Mouse (Mus musculus) liver, adult 2 months (tissue): ENCODE measurements around the gene Mrpl49. TPM values are rescaled to one million over a fixed set of nuclear protein-coding genes. Genes with fewer than 3 reads are reported as not detected.

Source experiments
- DNase-seq: peaks from one replicate; pipeline ENCODE4 v3.0.0-alpha.2; 2011; ENCODE audit warnings: low read depth, low spot score; ENCODE audit errors: extremely low read depth
- H3K27ac ChIP-seq: fragments of 200-500 bp; replicated peaks from 2 replicates; pipeline ENCODE4 v1.5.1; 2012; ENCODE audit warnings: low read depth, mild to moderate bottlenecking, control low read depth, inconsistent platforms, low read length; ENCODE audit not compliant: insufficient read depth
- H3K27me3 ChIP-seq: fragments of 200-500 bp; 2 replicates; pipeline ENCODE4 v1.6.1; 2012; ENCODE audit warnings: mild to moderate bottlenecking, moderate library complexity, low read length, inconsistent platforms; ENCODE audit not compliant: control insufficient read depth, insufficient read depth
- H3K36me3 ChIP-seq: fragments of 200-500 bp; 2 replicates; pipeline ENCODE4 v1.6.1; 2012; ENCODE audit warnings: low read length, inconsistent platforms; ENCODE audit not compliant: control insufficient read depth, insufficient read depth
- H3K4me1 ChIP-seq: fragments of 200-500 bp; 2 replicates; pipeline ENCODE4 v1.6.1; 2011; ENCODE audit warnings: low read length; ENCODE audit not compliant: control insufficient read depth, insufficient read depth
- H3K4me3 ChIP-seq: fragments of 200-500 bp; 2 replicates; pipeline ENCODE4 v1.5.1; 2011; ENCODE audit warnings: low read depth, mild to moderate bottlenecking, control low read depth, low read length, moderate library complexity; ENCODE audit not compliant: insufficient read depth
- H3K79me2 ChIP-seq: fragments of 200-500 bp; 2 replicates; pipeline ENCODE4 v1.6.1; 2012; ENCODE audit warnings: inconsistent platforms, mild to moderate bottlenecking, low read length, moderate library complexity; ENCODE audit not compliant: control insufficient read depth, insufficient read depth
- H3K9ac ChIP-seq: fragments of 200-500 bp; 2 replicates; pipeline ENCODE4 v1.6.1; 2012; ENCODE audit warnings: low read depth, mild to moderate bottlenecking, control low read depth, inconsistent platforms, low read length
- CTCF ChIP-seq: fragments of 200-500 bp; IDR thresholded peaks from 2 replicates; pipeline ENCODE4 v1.5.1; 2011; ENCODE audit warnings: low read depth, low read length, control low read depth
- POLR2A ChIP-seq: fragments of 200-500 bp; IDR thresholded peaks from 2 replicates; pipeline ENCODE4 v1.6.1; 2011; ENCODE audit warnings: low read length, control low read depth; ENCODE audit not compliant: insufficient read depth; ENCODE audit errors: extremely low read depth
- WGBS: fragments of 180-500 bp; shearing (Covaris S2); methylation state at CpG from one replicate; pipeline ENCODE4 v1.1.7; 2018; 5-methylcytosine and 5-hydroxymethylcytosine counted together
- polyA plus RNA-seq: library from polyadenylated mRNA; depleted of rRNA; stranded (reverse); fragments of >200 nt; gene quantifications from 2 replicates; pipeline ENCODE4 v1.2.3, GENCODE M21; 2012
- total RNA-seq: library from RNA; depleted of rRNA; stranded (reverse); fragments of >200 nt; gene quantifications from 2 replicates; pipeline ENCODE4 v1.2.3, GENCODE M21; 2014

Gene Mrpl49
- total and polyA plus RNA-seq, 2 experiments: 13.6 to 27.1 TPM

- H3K79me2 ChIP-seq: peaks cover 5% of the 10 kb centered on the region; the same call in 1 of the 2 replicates
- no peak overlapping the region for H3K4me3 ChIP-seq
- TF ChIP-seq CTCF: no peak
- TF ChIP-seq POLR2A: no peak
- WGBS: 86% methylated on average over 6 of the region's 6 CpGs
- peak overlapping the region; percentile 3; the same call in 1 of the 2 replicates for H3K9ac ChIP-seq
- DNase-seq: no peak
- 0 out of 2 replicates have a peak overlapping the region, but pooled peaks have one; percentile 77 for H3K27ac ChIP-seq
- peaks cover 30% of the 10 kb centered on the region for H3K4me1 ChIP-seq
- H3K36me3 ChIP-seq: peaks cover 2% of the 10 kb centered on the region; the same call in 1 of the 2 replicates
- H3K27me3 ChIP-seq: no peaks in the 10 kb centered on the region
These were observed 5.5 kb upstream of the Mrpl49 start for GRCm38 (mm10) chr19:6063081-6063480.

- H3K27ac ChIP-seq: peak overlapping the region; percentile 77
These were observed 4.8 kb upstream of the Mrpl49 start for GRCm38 (mm10) chr19:6062418-6062817.

GRCm38 (mm10) chr19:6061641-6062302 is 4.2 kb upstream of the Mrpl49 start:
- TF ChIP-seq POLR2A (peak; percentile 52; the same call in 1 of the 2 replicates), CTCF (no peak)
- no peaks in the 10 kb centered on the region for H3K27me3 ChIP-seq
- H3K9ac ChIP-seq: peak overlapping the region; percentile 86
- peaks cover 28% of the 10 kb centered on the region for H3K4me1 ChIP-seq
- peaks cover 5% of the 10 kb centered on the region; the same call in 1 of the 2 replicates for H3K79me2 ChIP-seq
- H3K4me3 ChIP-seq: peak overlapping the region; percentile 78
- peaks cover 2% of the 10 kb centered on the region; the same call in 1 of the 2 replicates for H3K36me3 ChIP-seq
- WGBS: under 1% methylated on average over 44 of the region's 44 CpGs
- peak overlapping the region; percentile 77 for H3K27ac ChIP-seq
- DNase-seq: peak; percentile 72

More at GRCm38 (mm10) chr19:6062418-6062817, 4.8 kb upstream of the Mrpl49 start:
- DNase-seq: peak; percentile 71
- 12% methylated on average over 5 of the region's 5 CpGs for WGBS
- peaks cover 5% of the 10 kb centered on the region; the same call in 1 of the 2 replicates for H3K79me2 ChIP-seq
- peaks cover 2% of the 10 kb centered on the region; the same call in 1 of the 2 replicates for H3K36me3 ChIP-seq
- TF ChIP-seq CTCF (no peak), POLR2A (no peak)
- peak overlapping the region; percentile 86 for H3K9ac ChIP-seq
- peak overlapping the region; percentile 78 for H3K4me3 ChIP-seq
- H3K27me3 ChIP-seq: no peaks in the 10 kb centered on the region
- peaks cover 28% of the 10 kb centered on the region for H3K4me1 ChIP-seq

DNA sequence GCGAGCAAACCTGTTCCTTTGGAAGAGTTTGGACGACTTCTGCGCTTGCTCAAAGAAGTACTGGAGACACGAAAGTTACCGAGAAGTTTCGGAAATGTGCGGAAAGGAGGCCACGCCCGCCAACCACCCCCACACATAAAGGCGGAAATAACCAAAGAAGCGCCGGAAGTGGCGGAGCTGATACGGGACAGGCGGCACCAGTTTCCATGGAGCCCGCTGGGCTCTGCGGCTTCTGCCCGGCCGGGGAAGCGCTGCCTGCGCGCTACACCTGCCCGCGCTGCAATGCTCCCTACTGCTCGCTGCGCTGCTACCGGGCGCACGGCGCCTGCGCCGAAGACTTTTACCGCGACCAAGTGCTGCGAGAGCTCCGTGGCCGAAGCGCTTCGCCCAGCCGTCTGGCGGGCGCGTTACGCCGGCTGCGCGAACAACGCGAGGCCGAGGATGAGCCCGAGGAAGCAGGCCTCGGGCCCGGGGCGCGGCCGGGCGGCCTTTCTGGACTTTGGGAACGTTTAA is 3.5 kb upstream of the Mrpl49 start, which contains the start of gene Znhit2:
Gene Znhit2, plus strand, starts transcription at position 172 of the 513 bp plus-strand sequence.
- H3K36me3 ChIP-seq: peaks cover 2% of the 10 kb centered on the region; the same call in 1 of the 2 replicates
- H3K27ac ChIP-seq: peak within 1 kb of the TSS; percentile 77
- H3K4me1 ChIP-seq: peaks cover 24% of the 10 kb centered on the region
- H3K79me2 ChIP-seq: no peaks in the 10 kb centered on the region; the same call in 1 of the 2 replicates
- peak within 1 kb of the TSS; percentile 78 for H3K4me3 ChIP-seq
- TF ChIP-seq POLR2A: peak; percentile 49; the same call in 1 of the 2 replicates
- TF ChIP-seq CTCF: no peak
- H3K27me3 ChIP-seq: no peaks in the 10 kb centered on the region
- WGBS: under 1% methylated on average over 58 of the region's 58 CpGs
- peak; percentile 89 for DNase-seq
- peak within 1 kb of the TSS; percentile 86 for H3K9ac ChIP-seq

- Histone ChIP-seq H3K27ac (peak overlapping the region; percentile 82), H3K4me3 (peak overlapping the region; percentile 87), H3K36me3 (peaks cover 13% of the 10 kb centered on the region; the same call in 1 of the 2 replicates), H3K9ac (peak overlapping the region; percentile 91), H3K79me2 (no peaks in the 10 kb centered on the region; the same call in 1 of the 2 replicates), H3K4me1 (peaks cover 24% of the 10 kb centered on the region), H3K27me3 (no peaks in the 10 kb centered on the region)
- 20% methylated on average over 5 of the region's 5 CpGs for WGBS
- DNase-seq: peak; percentile 80
- TF ChIP-seq CTCF (no peak), POLR2A (no peak)
These were observed 1.4 kb upstream of the Mrpl49 start for GRCm38 (mm10) chr19:6058966-6059365.
